Mouse (Mus musculus) bone marrow macrophage, adult 2 months (primary cell): ENCODE measurements around the gene Lamp1.

Experiments used
- CTCF ChIP-seq: IDR thresholded peaks from 2 replicates; pipeline ENCODE4 v1.5.1; 2012; ENCODE audit warnings: low read depth, mild to moderate bottlenecking, low read length, moderate library complexity
- POLR2A ChIP-seq: IDR thresholded peaks from 2 replicates; pipeline ENCODE4 v1.6.1; 2012; ENCODE audit warnings: mild to moderate bottlenecking, low read depth, low read length, borderline replicate concordance

DNA sequence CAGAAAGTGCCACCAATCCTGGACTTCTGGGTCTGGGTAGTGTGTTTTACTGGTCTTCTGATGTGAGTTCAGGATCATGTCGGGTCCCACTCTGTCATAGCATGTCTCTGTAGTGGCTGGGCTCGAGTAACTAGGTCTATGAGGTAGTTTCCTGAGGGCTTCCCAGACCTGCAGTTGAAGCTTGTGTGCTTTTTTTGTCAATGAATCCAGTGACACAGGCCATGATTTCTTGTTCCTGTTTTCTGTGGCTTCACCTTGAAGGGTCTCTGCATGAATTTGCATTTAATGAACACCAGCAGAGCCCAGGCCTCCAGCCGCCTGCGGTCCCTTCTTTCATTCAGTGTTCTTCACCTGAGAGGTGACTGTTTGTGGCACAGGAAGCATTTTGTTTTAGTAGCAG, 45.7 kb upstream of the Lamp1 start:
- TF ChIP-seq CTCF (no peak), POLR2A (no peak)
